Mouse (Mus musculus): Measurements from ENCODE around the gene Gm10770. TPM values are rescaled to one million over a fixed set of nuclear protein-coding genes. Genes with fewer than 3 reads are reported as not detected.
A peak's percentile ranks its signal among the peaks of the same experiment; 100 is the strongest.
"Not testable (repeated sequence)": the region's sequence is repeated elsewhere in the genome, so short reads cannot be mapped to it uniquely, and the experiment has no call there.

The Gm10770 gene
- not detected for total RNA-seq (2021)
- long read RNA-seq, experiment 1 = 0 reads
- long read RNA-seq, experiment 2 = 0 reads

DNA sequence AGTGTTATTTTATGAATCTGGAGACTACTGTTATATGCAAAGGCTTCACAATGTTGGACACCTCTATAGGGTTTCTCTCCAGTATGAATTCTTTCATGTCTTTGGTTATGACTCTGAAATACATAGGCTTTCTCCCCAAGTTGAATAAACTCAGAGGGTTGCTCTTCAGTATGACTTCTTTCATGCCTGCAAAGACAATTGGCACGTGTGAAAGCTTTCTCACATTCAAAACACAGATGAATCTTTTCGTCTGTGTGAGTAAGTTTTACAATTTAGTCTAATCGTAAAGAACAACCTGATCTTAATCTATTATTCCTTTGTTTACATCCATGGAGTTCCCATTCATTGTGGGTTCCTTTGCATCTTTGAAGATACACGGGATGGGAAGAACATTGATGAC is at the start of gene Gm10770:
Gene Gm10770, minus strand, starts transcription at position 101 of the 400 bp plus-strand sequence.
- DNase-seq (ENCODE audit: low spot score in 2 of 2) = not testable (repeated sequence)

GRCm38 (mm10) chr2:150223263-150223662 is 43.8 kb upstream of the Gm10770 start:
- DNase-seq (ENCODE audit: low spot score in 2 of 2) = not testable (repeated sequence)

- not testable (repeated sequence) for DNase-seq (ENCODE audit: low spot score in 2 of 2)
These were observed 38.9 kb upstream of the Gm10770 start for GRCm38 (mm10) chr2:150218363-150218725.

- peak; percentile 72 to 80 for DNase-seq (ENCODE audit: low spot score in 2 of 2)
These were observed 38.3 kb upstream of the Gm10770 start, which contains the start of gene Zfp937 for GRCm38 (mm10) chr2:150217600-150218362. Gene Zfp937 (plus strand): TSS chr2:150218073.

DNA sequence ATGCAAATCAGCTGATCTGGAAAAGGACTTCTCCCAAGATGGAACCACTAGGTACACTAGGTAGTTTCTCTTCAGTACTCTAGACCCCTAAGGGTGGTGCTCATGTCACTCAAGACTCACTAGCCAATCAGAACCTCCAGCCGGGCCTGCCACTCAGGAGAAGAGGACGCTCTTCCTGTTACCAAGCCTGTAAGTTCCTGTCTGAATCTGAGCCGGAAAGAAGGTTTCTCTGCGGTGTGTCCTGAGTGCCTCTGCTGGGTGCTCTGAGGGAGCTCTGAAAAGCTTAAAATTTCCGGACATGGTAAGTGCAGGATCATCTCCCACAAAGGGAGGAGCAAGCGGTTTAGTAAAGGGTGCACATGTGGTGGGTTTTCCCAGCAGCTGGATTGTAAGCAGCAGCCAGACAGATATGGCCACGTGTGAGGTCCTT is 2.1 kb upstream of the Gm10770 start, which contains the start of gene Gm14139:
Gene Gm14139, plus strand, starts transcription at position 186 of the 430 bp plus-strand sequence.
- not testable (repeated sequence) for DNase-seq (ENCODE audit: low spot score in 2 of 2)

- not testable (repeated sequence) for DNase-seq (ENCODE audit: low spot score in 2 of 2)
These were observed 1.6 kb upstream of the Gm10770 start for GRCm38 (mm10) chr2:150181046-150181445.

DNA sequence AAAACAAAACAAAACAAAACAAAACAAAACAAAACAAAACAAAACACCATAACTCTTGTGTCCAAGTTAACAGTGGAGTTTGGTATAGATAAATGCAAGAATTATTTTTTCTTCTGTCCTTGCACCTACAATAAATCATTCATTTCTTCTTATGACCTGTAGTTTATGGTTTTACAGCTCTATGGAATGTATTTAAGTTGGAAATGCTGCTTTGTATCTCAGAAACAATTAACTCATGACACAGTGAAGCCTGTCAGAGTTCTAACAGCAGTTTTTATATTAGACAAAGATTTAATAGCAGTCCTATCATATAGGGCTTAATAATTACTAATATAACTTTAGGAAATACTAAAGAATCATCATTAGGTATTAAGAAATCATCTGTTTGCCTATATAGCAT is 5.6 kb downstream of the Gm10770 start:
- no peak for DNase-seq (ENCODE audit: low spot score in 2 of 2)

- DNase-seq (ENCODE audit: low spot score in 2 of 2) = no peak
These were observed 12.8 kb downstream of the Gm10770 start for GRCm38 (mm10) chr2:150166703-150167102.

GRCm38 (mm10) chr2:150136435-150136897 is 43.0 kb downstream of the Gm10770 start, which contains the start of gene Zfp120:
Gene Zfp120 (minus strand): TSS chr2:150136708.
- peak; percentile 86 to 95 for DNase-seq (ENCODE audit: low spot score in 2 of 2)

- DNase-seq (ENCODE audit: low spot score in 2 of 2) = no peak
These were observed 46.7 kb downstream of the Gm10770 start for GRCm38 (mm10) chr2:150132773-150133172.

GRCm38 (mm10) chr2:150132002-150132401 is 47.5 kb downstream of the Gm10770 start:
- DNase-seq (ENCODE audit: low spot score in 2 of 2) = not testable (repeated sequence)

Other genes with a start within 250 kb of the Gm10770 start
- gene Zfp120, start 43.0 kb downstream of the Gm10770 start, total RNA-seq (2021) = 10 to 100 TPM in 1 of 2 experiments, 1 to 10 TPM in 1; 9.5 to 10.8 TPM
- not detected for gene Gm14139, start 2.1 kb upstream of the Gm10770 start, total RNA-seq (2021)
- 10 to 100 TPM in 1 of 2 experiments, 1 to 10 TPM in 1; 9.1 to 11.9 TPM for gene Zfp937, start 38.4 kb upstream of the Gm10770 start, total RNA-seq (2021)
- 1 to 10 TPM; 6.5 to 8.6 TPM for gene Gm21994, start 75.9 kb upstream of the Gm10770 start, total RNA-seq (2021)
- under 1 TPM; 0.14 to 0.35 TPM for gene Gm14124, start 77.8 kb upstream of the Gm10770 start, total RNA-seq (2021)
- gene Gm10130, start 144.0 kb upstream of the Gm10770 start, total RNA-seq (2021) = 1 to 10 TPM in 1 of 2 experiments, not detected in 1; 2.5 TPM
- gene 3300002I08Rik, start 183.1 kb upstream of the Gm10770 start, total RNA-seq (2021) = 1 to 10 TPM; 7.1 to 8.8 TPM